Mouse (Mus musculus) splenic B cell, adult 2 months (primary cell): ENCODE measurements around the gene Ifit3b.
A peak's percentile ranks its signal among the peaks of the same experiment; 100 is the strongest.
"Not testable (repeated sequence)": the region's sequence is repeated elsewhere in the genome, so short reads cannot be mapped to it uniquely, and the experiment has no call there.

Experiments
- DNase-seq: peaks from one replicate; pipeline ENCODE4 v3.0.0-alpha.2; 2011; ENCODE audit warnings: low read depth, low spot score
- H3K27me3 ChIP-seq: 2 replicates; pipeline ENCODE4 v1.6.1; 2012; ENCODE audit warnings: mild to moderate bottlenecking, low read length, moderate library complexity, mixed read lengths; ENCODE audit not compliant: control insufficient read depth, poor library complexity, insufficient read depth, severe bottlenecking
- H3K36me3 ChIP-seq: 2 replicates; pipeline ENCODE4 v1.6.1; 2012; ENCODE audit warnings: mild to moderate bottlenecking, low read length, moderate library complexity, mixed read lengths; ENCODE audit not compliant: control insufficient read depth, poor library complexity, insufficient read depth, severe bottlenecking

The Ifit3b gene

GRCm38 (mm10) chr19:34593456-34593855, 14.3 kb upstream of the Ifit3b start:
- H3K36me3 ChIP-seq: no peaks in the 10 kb centered on the region
- no peaks in the 10 kb centered on the region for H3K27me3 ChIP-seq
- peak; percentile 61 for DNase-seq

- not testable (repeated sequence) for H3K27me3 ChIP-seq, H3K36me3 ChIP-seq, DNase-seq
These were observed 13.2 kb upstream of the Ifit3b start for GRCm38 (mm10) chr19:34594523-34594922.

DNA sequence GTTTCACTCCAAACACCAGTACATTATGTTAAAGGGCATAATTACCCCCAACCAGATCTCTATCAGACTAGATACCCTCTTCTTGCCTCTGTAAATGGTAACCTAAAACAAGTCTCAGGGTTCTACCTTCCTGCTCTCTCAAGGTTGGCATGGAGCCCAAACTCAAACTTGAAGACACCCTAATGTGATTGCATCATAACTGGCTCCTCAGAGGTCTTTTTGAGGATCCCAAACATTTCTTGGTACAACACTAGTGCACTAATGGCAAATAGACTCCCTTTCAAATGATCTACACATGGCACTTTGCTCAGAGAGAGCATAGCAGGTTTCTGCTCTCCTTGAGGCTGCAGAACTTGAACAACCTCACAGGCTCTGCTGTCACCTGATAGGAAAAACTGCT, 11.0 kb upstream of the Ifit3b start:
- Histone ChIP-seq H3K27me3 (no peaks in the 10 kb centered on the region), H3K36me3 (no peaks in the 10 kb centered on the region)
- no peak for DNase-seq

DNA sequence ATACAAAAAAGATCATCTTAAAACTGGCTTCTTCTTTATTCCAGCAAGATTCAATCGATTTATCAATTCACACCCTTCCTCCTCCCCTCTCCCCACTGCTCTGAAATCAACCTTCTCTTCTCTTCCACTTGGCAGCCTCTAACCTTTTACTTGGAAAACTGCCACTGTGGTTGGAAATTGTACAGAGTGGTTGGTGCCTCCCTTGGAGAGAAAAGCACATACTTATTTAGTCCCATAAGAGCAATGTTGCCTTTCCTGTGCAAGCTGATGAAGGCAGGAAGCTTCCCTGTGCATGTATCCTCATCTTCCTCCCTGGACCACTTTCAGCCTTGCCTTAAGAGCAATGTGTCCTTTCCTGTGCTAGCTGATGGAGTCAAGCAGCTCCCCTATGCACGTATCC, 9.4 kb upstream of the Ifit3b start:
- no peaks in the 10 kb centered on the region for H3K36me3 ChIP-seq
- no peaks in the 10 kb centered on the region for H3K27me3 ChIP-seq
- DNase-seq: no peak

GRCm38 (mm10) chr19:34599250-34599649, 8.5 kb upstream of the Ifit3b start:
- not testable (repeated sequence) for H3K27me3 ChIP-seq, H3K36me3 ChIP-seq
- peak; percentile 87 for DNase-seq

DNA sequence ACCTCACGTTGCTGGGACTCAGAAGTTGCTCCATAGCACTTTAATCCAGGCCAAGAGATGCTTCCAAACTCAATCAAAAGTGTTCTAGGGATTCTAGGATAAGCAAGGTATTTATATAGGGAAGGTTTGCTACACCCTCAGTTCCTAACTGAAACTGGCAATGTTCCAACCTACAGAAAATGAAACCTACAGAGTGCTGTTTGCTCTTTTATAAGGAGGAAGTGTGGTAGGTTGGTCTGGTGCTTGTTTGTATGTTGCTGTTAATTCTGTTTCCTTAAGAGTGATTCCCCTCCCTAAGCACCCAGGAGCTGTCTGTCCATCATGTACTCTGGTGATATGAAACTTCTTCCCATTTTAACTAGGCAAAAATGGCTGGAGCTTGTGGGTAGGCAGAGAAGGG, 5.9 kb upstream of the Ifit3b start, which contains the start of gene Ifit1bl1:
TSS of gene Ifit1bl1 (minus strand) at position 69 of the 400 bp plus-strand sequence.
- DNase-seq: peak; percentile 78
- H3K36me3 ChIP-seq, H3K27me3 ChIP-seq: not testable (repeated sequence)

- no peaks in the 10 kb centered on the region for H3K27me3 ChIP-seq
- no peak for DNase-seq
- no peaks in the 10 kb centered on the region for H3K36me3 ChIP-seq
These were observed 2.3 kb upstream of the Ifit3b start for GRCm38 (mm10) chr19:34605472-34605871.

GRCm38 (mm10) chr19:34610118-34610517, 2.3 kb downstream of the Ifit3b start:
- not testable (repeated sequence) for H3K36me3 ChIP-seq, DNase-seq, H3K27me3 ChIP-seq

GRCm38 (mm10) chr19:34612243-34613001, 4.7 kb downstream of the Ifit3b start:
- H3K36me3 ChIP-seq, DNase-seq: not testable (repeated sequence)

GRCm38 (mm10) chr19:34620871-34621270, 13.1 kb downstream of the Ifit3b start:
- no peak for DNase-seq
- Histone ChIP-seq H3K36me3 (no peaks in the 10 kb centered on the region), H3K27me3 (no peaks in the 10 kb centered on the region)

More at GRCm38 (mm10) chr19:34612243-34613001, 4.7 kb downstream of the Ifit3b start:
- not testable (repeated sequence) for H3K27me3 ChIP-seq

- no peak for DNase-seq
- no peaks in the 10 kb centered on the region for H3K36me3 ChIP-seq
- H3K27me3 ChIP-seq: no peaks in the 10 kb centered on the region
These were observed 16.0 kb downstream of the Ifit3b start for GRCm38 (mm10) chr19:34623781-34624180.

DNA sequence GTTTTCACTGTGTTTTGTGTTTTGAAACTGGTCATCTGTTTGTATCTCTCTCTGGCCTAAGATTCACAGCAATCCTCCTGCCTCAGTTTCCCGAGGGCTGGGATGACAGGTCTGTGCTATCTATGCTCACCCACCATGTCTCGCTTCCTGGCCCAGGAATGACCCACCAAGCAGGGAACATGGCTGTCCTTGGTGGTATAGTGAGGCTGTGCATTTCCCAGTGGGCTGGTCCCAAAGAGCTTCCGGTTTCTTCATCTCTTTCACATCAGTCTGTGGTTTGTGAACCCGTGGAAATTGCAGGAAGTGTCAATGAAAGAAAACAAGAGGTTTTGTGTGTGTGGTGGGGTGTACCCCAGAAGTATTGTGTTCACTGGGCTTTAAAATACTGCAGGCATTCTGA, 16.9 kb downstream of the Ifit3b start:
- Histone ChIP-seq H3K36me3 (no peaks in the 10 kb centered on the region), H3K27me3 (no peaks in the 10 kb centered on the region)
- DNase-seq: no peak

DNA sequence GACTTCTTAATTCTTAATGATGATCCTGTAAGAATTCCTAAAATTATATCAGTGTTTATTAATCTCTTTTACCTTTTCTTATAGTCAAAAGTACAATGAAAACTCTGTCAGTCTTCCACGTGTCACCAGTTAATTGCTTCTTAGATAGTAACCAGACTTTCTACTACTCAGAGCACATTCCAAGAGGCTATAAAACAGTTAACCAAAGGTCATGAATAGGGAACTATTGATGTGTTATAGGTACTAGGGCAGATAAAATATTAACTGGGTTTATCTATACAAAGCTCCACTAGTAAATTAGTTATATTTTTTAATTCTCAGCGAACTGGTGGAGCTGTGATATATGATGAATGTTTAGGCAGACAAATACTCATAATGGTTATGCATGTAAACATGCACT, 19.7 kb downstream of the Ifit3b start:
- no peak for DNase-seq
- H3K27me3 ChIP-seq: no peaks in the 10 kb centered on the region
- H3K36me3 ChIP-seq: no peaks in the 10 kb centered on the region

DNA sequence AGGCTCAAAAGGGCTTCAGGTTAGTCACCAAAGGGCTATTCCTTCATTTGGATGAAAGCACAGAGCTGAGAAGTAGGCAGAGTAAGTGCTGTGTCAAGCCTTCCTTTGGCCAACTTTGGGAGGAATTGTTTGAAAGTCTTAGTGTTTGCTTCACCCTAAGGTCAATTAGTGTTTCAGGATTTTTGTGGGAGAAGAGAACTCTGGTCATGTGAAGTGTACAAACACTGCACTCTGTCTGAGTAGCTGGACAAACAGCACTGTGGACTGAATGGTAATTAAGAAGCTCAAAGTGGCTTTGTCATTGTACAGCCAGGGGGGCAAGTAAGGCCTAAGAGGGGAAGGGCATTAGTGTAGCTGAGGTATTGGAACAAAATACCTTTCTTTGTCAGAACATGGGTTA, 23.7 kb downstream of the Ifit3b start:
- DNase-seq: no peak
- Histone ChIP-seq H3K27me3 (no peaks in the 10 kb centered on the region), H3K36me3 (no peaks in the 10 kb centered on the region)

GRCm38 (mm10) chr19:34633484-34633883, 25.7 kb downstream of the Ifit3b start:
- H3K27me3 ChIP-seq: no peaks in the 10 kb centered on the region
- no peak for DNase-seq
- H3K36me3 ChIP-seq: no peaks in the 10 kb centered on the region
